Mouse (Mus musculus) C2C12 (cell line): ENCODE measurements at regions not wholly inside any gene's neighbourhood (a gene's known extent, or its start where the extent isn't known, plus 50 kb on each side); places are given as distances from the start of the nearest gene placed in this dataset.

ENCODE experiments used
- H3K27me3 ChIP-seq: one replicate; pipeline ENCODE4 v1.6.1; 2011; ENCODE audit not compliant: control insufficient read depth, insufficient read depth, insufficient read length
- H3K36me3 ChIP-seq: one replicate; pipeline ENCODE4 v1.6.1; 2011; ENCODE audit not compliant: control insufficient read depth, insufficient read depth
- H3K4me3 ChIP-seq: one replicate; pipeline ENCODE4 v1.5.1; 2011; ENCODE audit warnings: mild to moderate bottlenecking, control low read depth; ENCODE audit not compliant: poor library complexity, insufficient read depth, severe bottlenecking
- H3K79me2 ChIP-seq: one replicate; pipeline ENCODE4 v1.6.1; 2011; ENCODE audit not compliant: control insufficient read depth, insufficient read depth
- H3K79me3 ChIP-seq: one replicate; pipeline ENCODE4 v1.6.1; 2011; ENCODE audit warnings: low read depth, control low read depth
- H3ac ChIP-seq: one replicate; pipeline ENCODE3; 2011; ENCODE audit warnings: low read depth; ENCODE audit not compliant: control insufficient read depth, insufficient read length
- CEBPB ChIP-seq: IDR thresholded peaks from one replicate; pipeline ENCODE4 v1.6.1; 2011; ENCODE audit warnings: low read depth, mild to moderate bottlenecking, control low read depth, moderate library complexity
- CTCF ChIP-seq: IDR thresholded peaks from one replicate; pipeline ENCODE4 v1.5.1; 2011; ENCODE audit not compliant: control insufficient read depth, insufficient read depth, insufficient read length
- FOSL1 ChIP-seq: IDR thresholded peaks from one replicate; pipeline ENCODE4 v1.8.0; 2011; ENCODE audit warnings: mild to moderate bottlenecking, low read length; ENCODE audit not compliant: poor library complexity, insufficient read depth, severe bottlenecking
- MAX ChIP-seq: IDR thresholded peaks from one replicate; pipeline ENCODE4 v1.6.1; 2011; ENCODE audit warnings: mild to moderate bottlenecking, control low read depth
- MYOD1 ChIP-seq: IDR thresholded peaks from one replicate; pipeline ENCODE4 v1.6.1; 2011; ENCODE audit warnings: low read depth; ENCODE audit not compliant: control insufficient read depth, insufficient read length
- MYOG ChIP-seq: IDR thresholded peaks from one replicate; pipeline ENCODE4 v1.6.1; 2011; ENCODE audit not compliant: control insufficient read depth, insufficient read length; ENCODE audit errors: extremely low read depth
- USF1 ChIP-seq: IDR thresholded peaks from one replicate; pipeline ENCODE4 v1.6.1; 2011; ENCODE audit warnings: low read depth, mild to moderate bottlenecking, control low read depth, moderate library complexity

DNA sequence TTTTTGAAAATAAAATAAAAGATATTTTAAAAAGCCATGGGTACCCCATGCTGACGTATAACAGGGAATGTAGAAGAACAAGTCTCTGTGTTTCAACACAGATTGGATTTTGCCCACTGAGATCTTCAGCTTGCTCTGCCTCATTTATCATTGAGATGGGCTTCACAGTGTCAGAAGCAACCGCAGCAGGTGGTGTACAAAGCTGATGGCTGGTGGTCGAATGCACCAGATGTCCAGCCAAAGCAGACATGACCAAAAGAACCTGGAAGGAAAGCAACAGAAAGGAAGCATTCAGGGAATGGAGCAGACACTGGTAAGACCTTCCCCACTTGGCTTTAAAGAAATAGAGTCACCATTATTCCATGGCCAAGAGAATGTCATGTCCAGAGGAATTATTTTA lies 247.9 kb downstream of the Plk2 start:
- H3ac ChIP-seq: no peak overlapping the region
- no peak for TF ChIP-seq FOSL1
- TF ChIP-seq USF1: no peak
- no peak for TF ChIP-seq CTCF
- no peak for TF ChIP-seq CEBPB
- TF ChIP-seq MAX: no peak
- TF ChIP-seq MYOG: no peak
- TF ChIP-seq MYOD1: no peak
- H3K79me2 ChIP-seq: no peaks in the 10 kb centered on the region
- H3K4me3 ChIP-seq: no peak overlapping the region
- H3K79me3 ChIP-seq: no peaks in the 10 kb centered on the region
- no peaks in the 10 kb centered on the region for H3K36me3 ChIP-seq
- no peaks in the 10 kb centered on the region for H3K27me3 ChIP-seq

DNA sequence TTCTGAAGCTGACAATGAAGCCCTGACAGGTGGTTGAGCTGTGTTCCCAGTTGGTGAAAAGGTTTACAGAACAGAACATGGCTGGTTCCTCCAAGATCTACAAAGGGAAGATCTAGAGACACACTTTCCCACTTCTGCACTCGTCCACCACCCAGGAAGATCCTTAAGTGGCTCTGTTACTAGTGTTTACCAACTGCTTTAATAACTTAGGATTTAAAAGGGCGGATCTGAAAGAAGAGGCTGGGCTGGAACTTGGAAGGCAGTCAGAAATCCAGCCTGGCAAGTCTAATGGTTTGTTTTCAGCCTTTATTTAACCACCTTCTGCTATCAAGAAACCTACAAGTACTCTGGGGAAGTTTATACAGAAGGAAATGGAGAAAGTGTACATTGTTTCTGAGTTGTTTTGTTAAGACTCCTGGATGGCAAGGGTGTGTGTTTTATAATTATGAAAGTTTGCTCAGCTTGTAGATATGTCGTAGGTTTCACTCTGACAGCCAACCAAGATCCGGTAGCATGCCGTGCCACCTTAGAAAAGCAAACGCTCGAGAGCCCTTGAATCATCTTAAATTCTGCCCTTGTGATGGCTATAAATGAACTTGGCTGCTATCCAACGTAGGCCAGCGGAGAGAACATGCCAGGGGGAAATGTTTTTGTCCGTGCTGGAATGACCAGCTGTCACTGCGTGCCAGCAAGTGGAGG lies 248.5 kb downstream of the Plk2 start:
- no peak for TF ChIP-seq MAX
- no peak for TF ChIP-seq CTCF
- no peak for TF ChIP-seq CEBPB
- peak; percentile 42 for TF ChIP-seq MYOD1
- no peak overlapping the region for H3K4me3 ChIP-seq
- H3K27me3 ChIP-seq: no peaks in the 10 kb centered on the region
- no peaks in the 10 kb centered on the region for H3K36me3 ChIP-seq
- H3K79me3 ChIP-seq: no peaks in the 10 kb centered on the region
- H3ac ChIP-seq: no peak overlapping the region
- H3K79me2 ChIP-seq: no peaks in the 10 kb centered on the region

DNA sequence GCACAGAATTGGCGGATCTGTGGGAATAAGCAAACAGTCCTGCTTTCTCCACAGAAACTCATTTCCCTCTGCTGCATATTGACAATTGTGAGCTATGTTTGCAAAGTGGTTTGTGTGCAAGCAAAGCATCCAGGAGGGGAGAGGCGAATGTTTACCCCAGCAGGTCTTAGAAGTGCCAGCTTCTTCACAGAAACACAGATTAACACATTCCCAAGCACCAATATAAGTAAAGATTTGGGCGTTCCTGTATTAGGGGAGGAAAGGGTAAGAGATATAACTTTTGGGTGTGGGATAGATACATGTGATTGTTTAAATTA lies 249.0 kb downstream of the Plk2 start:
- no peaks in the 10 kb centered on the region for H3K27me3 ChIP-seq
- no peak overlapping the region for H3K4me3 ChIP-seq

DNA sequence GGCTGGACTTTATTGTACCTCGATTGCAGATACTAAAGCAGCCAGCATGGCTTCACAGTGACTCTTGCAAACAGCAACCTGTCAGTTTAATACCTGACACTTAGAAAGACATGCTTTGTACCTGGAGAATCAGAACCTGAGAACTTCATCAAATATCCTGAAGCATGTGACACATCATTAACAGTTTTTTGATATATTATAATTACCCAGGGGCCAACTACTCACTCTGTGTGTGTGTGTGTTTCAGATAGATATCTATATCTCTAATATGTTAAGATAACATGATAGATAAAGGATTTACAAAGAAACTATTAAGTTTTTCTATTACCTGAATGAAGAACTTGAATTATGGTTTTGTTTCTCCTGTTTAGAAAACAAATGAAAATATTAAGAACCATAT lies 254.5 kb downstream of the Plk2 start:
- Histone ChIP-seq H3K4me3 (no peak overlapping the region), H3K36me3 (no peaks in the 10 kb centered on the region), H3K79me2 (no peaks in the 10 kb centered on the region), H3K27me3 (no peaks in the 10 kb centered on the region), H3K79me3 (no peaks in the 10 kb centered on the region), H3ac (no peak overlapping the region)
- TF ChIP-seq USF1 (no peak), CTCF (no peak), MYOD1 (no peak), MAX (no peak), MYOG (no peak), FOSL1 (no peak), CEBPB (no peak)

More for the DNA sequence above, 249.0 kb downstream of the Plk2 start:
- H3ac ChIP-seq: no peak overlapping the region
- H3K36me3 ChIP-seq: no peaks in the 10 kb centered on the region
- no peaks in the 10 kb centered on the region for H3K79me3 ChIP-seq
- TF ChIP-seq FOSL1 (no peak), CTCF (no peak), MYOD1 (no peak), CEBPB (no peak), USF1 (no peak), MYOG (no peak), MAX (no peak)
- no peaks in the 10 kb centered on the region for H3K79me2 ChIP-seq

DNA sequence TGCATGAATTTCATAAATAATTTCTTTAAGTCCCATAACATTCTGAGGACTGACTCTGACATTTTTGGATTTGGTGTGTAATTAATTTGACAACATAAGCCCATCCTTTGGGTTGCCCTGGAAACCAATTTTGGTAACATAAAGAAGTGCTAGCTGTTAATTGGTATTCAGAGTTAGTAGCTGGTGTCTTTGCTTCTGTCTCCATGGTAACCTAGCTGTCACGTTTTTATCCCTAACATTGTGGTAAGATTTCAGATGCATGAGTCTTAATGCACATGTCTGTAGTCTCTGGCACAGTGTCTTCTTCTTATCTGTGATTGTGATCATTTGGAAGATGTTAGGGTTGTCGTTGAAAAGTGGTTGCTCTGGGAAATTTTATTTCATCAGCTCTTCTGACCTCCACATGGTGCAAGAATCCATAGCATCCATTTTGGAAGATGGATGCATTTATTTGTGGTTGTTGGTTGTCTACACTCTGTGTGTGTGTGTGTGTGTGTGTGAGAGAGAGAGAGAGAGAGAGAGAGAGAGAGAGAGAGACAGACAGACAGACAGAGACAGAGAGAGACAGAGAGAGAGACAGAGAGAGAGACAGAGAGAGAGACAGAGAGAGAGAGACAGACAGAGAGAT lies 255.1 kb downstream of the Plk2 start:
- TF ChIP-seq CTCF: no peak
- Histone ChIP-seq H3K4me3 (no peak overlapping the region), H3K79me2 (no peaks in the 10 kb centered on the region), H3K79me3 (no peaks in the 10 kb centered on the region), H3K27me3 (no peaks in the 10 kb centered on the region), H3K36me3 (no peaks in the 10 kb centered on the region), H3ac (no peak overlapping the region)

DNA sequence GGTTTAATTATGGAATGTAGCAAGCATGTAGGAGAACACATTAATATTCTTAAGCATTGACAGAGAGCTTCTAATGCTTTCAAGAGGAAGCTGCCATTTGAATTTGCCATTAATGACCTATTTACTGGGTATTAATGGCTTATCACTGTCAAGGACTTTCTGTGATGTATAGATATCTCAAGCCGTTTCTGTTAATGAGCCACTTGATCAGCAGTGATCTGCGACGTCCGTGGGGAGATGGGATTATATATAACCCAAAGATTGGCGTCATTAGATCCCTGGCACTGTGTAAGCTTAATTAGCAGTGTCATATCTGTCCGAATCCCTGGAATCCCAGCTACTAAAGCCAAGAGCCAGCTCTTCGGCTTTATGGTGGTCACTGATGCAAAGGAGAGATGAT lies 257.4 kb downstream of the Plk2 start:
- Histone ChIP-seq H3K79me3 (no peaks in the 10 kb centered on the region), H3ac (no peak overlapping the region)
- TF ChIP-seq MYOG (no peak), CTCF (no peak), USF1 (no peak), FOSL1 (no peak), MAX (no peak), MYOD1 (no peak), CEBPB (no peak)

More for the DNA sequence above, 257.4 kb downstream of the Plk2 start:
- no peaks in the 10 kb centered on the region for H3K79me2 ChIP-seq
- H3K27me3 ChIP-seq: no peaks in the 10 kb centered on the region
- H3K36me3 ChIP-seq: no peaks in the 10 kb centered on the region
- H3K4me3 ChIP-seq: no peak overlapping the region
